25 mouse cellular contexts compared by ENCODE assay signal in genomic region chr11:59756351-59756750, GRCm38 (mm10).
"Had no signal": no experiment of that assay in that cellular context is flagged by ENCODE, and none has a peak within 500 bp of the region (broad histone marks: within the 10 kb centered on the region; RNA-seq: fewer than 3 reads in every experiment).

No protein-coding gene starts in this region.

- H3K4me2 ChIP-seq: heart, embryonic 11.5 days; heart, embryonic 13.5 days; heart, embryonic 15.5 days; hindbrain, embryonic 13.5 days; hindbrain, embryonic 15.5 days; kidney, embryonic 15.5 days; limb, embryonic 13.5 days; limb, embryonic 15.5 days had no signal

- H3K9ac ChIP-seq: heart, embryonic 13.5 days; heart, embryonic 15.5 days; hindbrain, embryonic 13.5 days; hindbrain, embryonic 15.5 days; kidney, embryonic 15.5 days; limb, embryonic 13.5 days; limb, embryonic 15.5 days had no signal

- H3K27ac ChIP-seq: heart, adult 2 months; heart, embryonic 13.5 days; heart, embryonic 15.5 days; hindbrain, embryonic 13.5 days; hindbrain, embryonic 15.5 days; hindbrain, postnatal 0 days; kidney, embryonic 15.5 days; kidney, postnatal 0 days; limb, embryonic 13.5 days; limb, embryonic 15.5 days had no signal

- H3K4me1 ChIP-seq: kidney, embryonic 15.5 days; limb, embryonic 13.5 days had no signal

- H3K4me3 ChIP-seq: heart, adult 2 months; heart, embryonic 13.5 days; heart, embryonic 15.5 days; hindbrain, embryonic 13.5 days; hindbrain, embryonic 15.5 days; kidney, embryonic 15.5 days; limb, embryonic 13.5 days; limb, embryonic 15.5 days had no signal

- ATAC-seq: hindbrain, postnatal 0 days; intestine, embryonic 16.5 days had no signal

- DNase-seq: gastrocnemius, postnatal 14 days; gastrocnemius, postnatal 36 days; heart, adult 11 months; heart, adult 2 months; heart, postnatal 14 days; heart, postnatal 36 days; kidney, adult 11 months; kidney, adult 2 months; kidney, adult 9 months; kidney, postnatal 14 days; kidney, postnatal 36 days; layer of hippocampus, adult 9-11 months; layer of hippocampus, postnatal 36 days; left cerebral cortex, postnatal 4 days had no signal

- H3K27me3 ChIP-seq: heart, embryonic 13.5 days; heart, embryonic 15.5 days; hindbrain, embryonic 13.5 days; hindbrain, embryonic 15.5 days; kidney, embryonic 15.5 days; limb, embryonic 13.5 days; limb, embryonic 15.5 days had no signal

- H3K9me3 ChIP-seq: heart, embryonic 13.5 days; heart, embryonic 15.5 days; hindbrain, embryonic 13.5 days; hindbrain, embryonic 15.5 days; kidney, embryonic 15.5 days; limb, embryonic 13.5 days; limb, embryonic 15.5 days had no signal
